Mouse (Mus musculus) bone marrow, adult 2 months (tissue): ENCODE measurements at regions not wholly inside any gene's neighbourhood (a gene's known extent, or its start where the extent isn't known, plus 50 kb on each side); places are given as distances from the start of the nearest gene placed in this dataset.

Experiments
- CTCF ChIP-seq: fragments of 200-500 bp; IDR thresholded peaks from 2 replicates; pipeline ENCODE4 v1.5.1; 2011; ENCODE audit warnings: low read length, control low read depth; ENCODE audit not compliant: control insufficient read depth, insufficient read depth
- POLR2A ChIP-seq: fragments of 200-500 bp; IDR thresholded peaks from 2 replicates; pipeline ENCODE4 v1.6.1; 2011; ENCODE audit warnings: low read depth, mild to moderate bottlenecking, control low read depth, low read length, borderline replicate concordance; ENCODE audit not compliant: control insufficient read depth

GRCm38 (mm10) chr8:8453944-8454343, 207.1 kb downstream of the Efnb2 start:
- TF ChIP-seq POLR2A, result no peak
- TF ChIP-seq CTCF, result no peak
